Mouse (Mus musculus): ENCODE results near the gene Cc2d2a.

- no peak for TF ChIP-seq CTCF (IDR thresholded peaks at IDR 0.05 in 2 of 3, conservative IDR thresholded peaks at IDR 0.05 in 1 of 3; ENCODE audit: control insufficient read depth in 1 of 3, insufficient read depth in 1 of 3, low read depth in 2 of 3, low read length in 3 of 3, poor library complexity in 1 of 3, severe bottlenecking in 1 of 3)
- no peak for TF ChIP-seq TBP (IDR thresholded peaks at IDR 0.05; ENCODE audit: low read depth, low read length)
- TF ChIP-seq POLR2A (IDR thresholded peaks at IDR 0.05; ENCODE audit: control insufficient read depth in 1 of 2, insufficient read depth in 1 of 2, low read depth in 1 of 2, low read length in 2 of 2, poor library complexity in 1 of 2), result no peak
- no peak for TF ChIP-seq CHD2 (IDR thresholded peaks at IDR 0.05; ENCODE audit: low read length)
- no peak for TF ChIP-seq MAX (IDR thresholded peaks at IDR 0.05; ENCODE audit: low read length)
- no peak for TF ChIP-seq SIN3A (IDR thresholded peaks at IDR 0.05; ENCODE audit: low read length)
- no peak for TF ChIP-seq TCF12 (IDR thresholded peaks at IDR 0.05; ENCODE audit: low read depth, low read length)
- TF ChIP-seq NRF1 (IDR thresholded peaks at IDR 0.05; ENCODE audit: insufficient read depth, low read depth, low read length, poor library complexity, severe bottlenecking), result no peak
- TF ChIP-seq RAD21 (IDR thresholded peaks at IDR 0.05; ENCODE audit: low read depth, low read length), result no peak
- no peak for TF ChIP-seq ZKSCAN1 (IDR thresholded peaks at IDR 0.05; ENCODE audit: low read depth, low read length)
- no peak for TF ChIP-seq SMC3 (IDR thresholded peaks at IDR 0.05; ENCODE audit: low read depth, low read length)
- TF ChIP-seq EP300 (IDR thresholded peaks at IDR 0.05; ENCODE audit: low read depth in 1 of 2, low read length in 2 of 2), result 0 out of 4 replicates have a peak, but pooled peaks of 1 of the 2 experiments have one; percentile 11
- TF ChIP-seq GATA1 (IDR thresholded peaks at IDR 0.05; ENCODE audit: low read depth, low read length), result no peak
- TF ChIP-seq RCOR1 (IDR thresholded peaks at IDR 0.05; ENCODE audit: low read depth, low read length), result peak; percentile 94
Observed at GRCm38 (mm10) chr5:43771555-43771954, 109.4 kb downstream of the Cc2d2a start.
